Mouse (Mus musculus) retina, postnatal 1 day (tissue): ENCODE results near the gene Hsf2bp.

ENCODE experiments used
- DNase-seq: peaks from one replicate; pipeline ENCODE4 v3.0.0-alpha.2; 2012

Hsf2bp gene

GRCm38 (mm10) chr17:31935841-31936240 is 100.3 kb downstream of the Hsf2bp start:
- DNase-seq, result no peak

GRCm38 (mm10) chr17:31935091-31935830 is 100.9 kb downstream of the Hsf2bp start:
- no peak for DNase-seq

GRCm38 (mm10) chr17:31933956-31934355 is 102.2 kb downstream of the Hsf2bp start:
- no peak for DNase-seq

- DNase-seq, result no peak
These were observed 104.7 kb downstream of the Hsf2bp start for GRCm38 (mm10) chr17:31931499-31931898.

- DNase-seq, result peak; percentile 82
These were observed 106.1 kb downstream of the Hsf2bp start for GRCm38 (mm10) chr17:31929844-31930715.

- no peak for DNase-seq
These were observed 107.1 kb downstream of the Hsf2bp start for GRCm38 (mm10) chr17:31929032-31929431.

GRCm38 (mm10) chr17:31927895-31928626 is 108.1 kb downstream of the Hsf2bp start:
- no peak for DNase-seq

- DNase-seq, result no peak
These were observed 111.9 kb downstream of the Hsf2bp start for GRCm38 (mm10) chr17:31924229-31924628.

GRCm38 (mm10) chr17:31923310-31923970 is 112.7 kb downstream of the Hsf2bp start:
- DNase-seq, result peak; percentile 63

GRCm38 (mm10) chr17:31920589-31921190 is 115.5 kb downstream of the Hsf2bp start:
- peak; percentile 24 for DNase-seq

GRCm38 (mm10) chr17:31919599-31919998 is 116.5 kb downstream of the Hsf2bp start:
- DNase-seq, result no peak

GRCm38 (mm10) chr17:31918374-31918773 is 117.8 kb downstream of the Hsf2bp start:
- DNase-seq, result no peak

- DNase-seq, result no peak
These were observed 119.7 kb downstream of the Hsf2bp start for GRCm38 (mm10) chr17:31916461-31916775.

- DNase-seq, result no peak
These were observed 120.2 kb downstream of the Hsf2bp start for GRCm38 (mm10) chr17:31915756-31916460.

- DNase-seq, result no peak
These were observed 121.8 kb downstream of the Hsf2bp start for GRCm38 (mm10) chr17:31914323-31914722.

- peak; percentile 55 for DNase-seq
These were observed 123.1 kb downstream of the Hsf2bp start for GRCm38 (mm10) chr17:31912881-31913662.

GRCm38 (mm10) chr17:31912387-31912786 is 123.8 kb downstream of the Hsf2bp start:
- DNase-seq, result peak; percentile 31

- DNase-seq, result peak; percentile 36
These were observed 127.2 kb downstream of the Hsf2bp start for GRCm38 (mm10) chr17:31908966-31909365.

GRCm38 (mm10) chr17:31906441-31906840 is 129.7 kb downstream of the Hsf2bp start:
- DNase-seq, result no peak

GRCm38 (mm10) chr17:31905791-31906211 is 130.3 kb downstream of the Hsf2bp start:
- no peak for DNase-seq
